Mouse (Mus musculus): ENCODE results near the gene Fam186b. TPM values are rescaled to one million over a fixed set of nuclear protein-coding genes. Genes with fewer than 3 reads are reported as not detected.

The Fam186b gene
- polyA plus RNA-seq, 1 experiment from 2014 or later: 0.56 TPM

Other genes starting within 250 kb of the Fam186b start
- 109 and 168 TPM in 2 replicates for gene Prph, start 240.7 kb downstream of the Fam186b start, polyA plus RNA-seq (2016; fragmentation: Nextera tagmentation; extraction: Ambion mirVana)
- gene Troap, start 221.3 kb downstream of the Fam186b start, polyA plus RNA-seq (2016; fragmentation: Nextera tagmentation; extraction: Ambion mirVana): 24.2 and 25.8 TPM in 2 replicates
- 4.4 and 4.5 TPM in 2 replicates for gene C1ql4, start 208.1 kb downstream of the Fam186b start, polyA plus RNA-seq (2016; fragmentation: Nextera tagmentation; extraction: Ambion mirVana)
- gene Dnajc22, start 202.7 kb downstream of the Fam186b start, polyA plus RNA-seq (2016; fragmentation: Nextera tagmentation; extraction: Ambion mirVana): 0.70 and 1.1 TPM in 2 replicates
- gene Spats2, start 170.0 kb downstream of the Fam186b start, polyA plus RNA-seq (2016; fragmentation: Nextera tagmentation; extraction: Ambion mirVana): 70.9 and 71.5 TPM in 2 replicates
- gene Kcnh3, start 71.0 kb downstream of the Fam186b start, polyA plus RNA-seq (2016; fragmentation: Nextera tagmentation; extraction: Ambion mirVana): 0.51 and 0.57 TPM in 2 replicates
- 187 and 191 TPM in 2 replicates for gene Mcrs1, start 43.9 kb downstream of the Fam186b start, polyA plus RNA-seq (2016; fragmentation: Nextera tagmentation; extraction: Ambion mirVana)
- gene Prpf40b, start 801 bp downstream of the Fam186b start, polyA plus RNA-seq (2016; fragmentation: Nextera tagmentation; extraction: Ambion mirVana): 77.0 and 80.6 TPM in 2 replicates
- gene Fmnl3, start 74.6 kb upstream of the Fam186b start, polyA plus RNA-seq (2016; fragmentation: Nextera tagmentation; extraction: Ambion mirVana): 15.1 and 16.1 TPM in 2 replicates
- gene Tmbim6, start 97.0 kb upstream of the Fam186b start, polyA plus RNA-seq (2016; fragmentation: Nextera tagmentation; extraction: Ambion mirVana): 245 and 247 TPM in 2 replicates
- gene Nckap5l, start 161.9 kb upstream of the Fam186b start, polyA plus RNA-seq (2016; fragmentation: Nextera tagmentation; extraction: Ambion mirVana): 15.4 and 17.2 TPM in 2 replicates
- gene Bcdin3d, start 178.8 kb upstream of the Fam186b start, polyA plus RNA-seq (2016; fragmentation: Nextera tagmentation; extraction: Ambion mirVana): 17.0 and 17.4 TPM in 2 replicates
- gene Faim2, start 232.3 kb upstream of the Fam186b start, polyA plus RNA-seq (2016; fragmentation: Nextera tagmentation; extraction: Ambion mirVana): 6.3 and 6.7 TPM in 2 replicates

Measured in neural tube, embryonic 12.5 days (tissue).